Mouse (Mus musculus): ENCODE data around the gene 2010109A12Rik. TPM values are rescaled to one million over a fixed set of nuclear protein-coding genes. Genes with fewer than 3 reads are reported as not detected.

2010109A12Rik gene
- total RNA-seq (2015; ENCODE audit: low replicate concordance): not detected in 2 replicates
- total RNA-seq (2017; ENCODE audit: low replicate concordance): 1.8 TPM in 1 of 2 replicates, not detected in the other

- ATAC-seq (replicated peaks; ENCODE audit: low FRiP score, poor library complexity, severe bottlenecking): peak; percentile 95
These were observed at the start of gene 2010109A12Rik, which contains the start of gene Ccni for GRCm38 (mm10) chr5:93206109-93207005. 2010109A12Rik (plus strand) TSS chr5:93206518. Ccni (minus strand) TSS chr5:93206495.

GRCm38 (mm10) chr5:93163541-93163940, 42.8 kb upstream of the 2010109A12Rik start:
- ATAC-seq (replicated peaks; ENCODE audit: low FRiP score, poor library complexity, severe bottlenecking): no peak

- no peak for ATAC-seq (replicated peaks; ENCODE audit: low FRiP score, poor library complexity, severe bottlenecking)
These were observed 38.3 kb upstream of the 2010109A12Rik start for GRCm38 (mm10) chr5:93167919-93168516.

GRCm38 (mm10) chr5:93168654-93169053, 37.7 kb upstream of the 2010109A12Rik start:
- ATAC-seq (replicated peaks; ENCODE audit: low FRiP score, poor library complexity, severe bottlenecking): no peak

- ATAC-seq (replicated peaks; ENCODE audit: low FRiP score, poor library complexity, severe bottlenecking): no peak
These were observed 34.9 kb upstream of the 2010109A12Rik start for GRCm38 (mm10) chr5:93171420-93171819.

- ATAC-seq (replicated peaks; ENCODE audit: low FRiP score, poor library complexity, severe bottlenecking): no peak
These were observed 33.8 kb upstream of the 2010109A12Rik start for GRCm38 (mm10) chr5:93172536-93172935.

- ATAC-seq (replicated peaks; ENCODE audit: low FRiP score, poor library complexity, severe bottlenecking): no peak
These were observed 31.6 kb upstream of the 2010109A12Rik start for GRCm38 (mm10) chr5:93174675-93175074.

GRCm38 (mm10) chr5:93178616-93179015, 27.7 kb upstream of the 2010109A12Rik start:
- ATAC-seq (replicated peaks; ENCODE audit: low FRiP score, poor library complexity, severe bottlenecking): no peak

- 0 out of 2 replicates have a peak, but pooled peaks have one; percentile 48 for ATAC-seq (replicated peaks; ENCODE audit: low FRiP score, poor library complexity, severe bottlenecking)
These were observed 26.1 kb upstream of the 2010109A12Rik start for GRCm38 (mm10) chr5:93180252-93180651.

GRCm38 (mm10) chr5:93183311-93183710, 23.0 kb upstream of the 2010109A12Rik start:
- no peak for ATAC-seq (replicated peaks; ENCODE audit: low FRiP score, poor library complexity, severe bottlenecking)

GRCm38 (mm10) chr5:93184548-93184947, 21.8 kb upstream of the 2010109A12Rik start:
- ATAC-seq (replicated peaks; ENCODE audit: low FRiP score, poor library complexity, severe bottlenecking): no peak

- no peak for ATAC-seq (replicated peaks; ENCODE audit: low FRiP score, poor library complexity, severe bottlenecking)
These were observed 16.7 kb upstream of the 2010109A12Rik start for GRCm38 (mm10) chr5:93189607-93190006.

- ATAC-seq (replicated peaks; ENCODE audit: low FRiP score, poor library complexity, severe bottlenecking): no peak
These were observed 15.9 kb upstream of the 2010109A12Rik start for GRCm38 (mm10) chr5:93190428-93190827.

- no peak for ATAC-seq (replicated peaks; ENCODE audit: low FRiP score, poor library complexity, severe bottlenecking)
These were observed 8.1 kb upstream of the 2010109A12Rik start for GRCm38 (mm10) chr5:93198232-93198631.

GRCm38 (mm10) chr5:93201181-93201580, 5.1 kb upstream of the 2010109A12Rik start:
- no peak for ATAC-seq (replicated peaks; ENCODE audit: low FRiP score, poor library complexity, severe bottlenecking)

- ATAC-seq (replicated peaks; ENCODE audit: low FRiP score, poor library complexity, severe bottlenecking): peak; percentile 55
These were observed 778 bp upstream of the 2010109A12Rik start for GRCm38 (mm10) chr5:93205371-93206108.

- ATAC-seq (replicated peaks; ENCODE audit: low FRiP score, poor library complexity, severe bottlenecking): peak; percentile 17
These were observed 659 bp downstream of the 2010109A12Rik start for GRCm38 (mm10) chr5:93207006-93207348.

- no peak for ATAC-seq (replicated peaks; ENCODE audit: low FRiP score, poor library complexity, severe bottlenecking)
These were observed 1.2 kb downstream of the 2010109A12Rik start for GRCm38 (mm10) chr5:93207555-93207954.

- ATAC-seq (replicated peaks; ENCODE audit: low FRiP score, poor library complexity, severe bottlenecking): no peak
These were observed 12.1 kb downstream of the 2010109A12Rik start for GRCm38 (mm10) chr5:93218375-93218774.

- ATAC-seq (replicated peaks; ENCODE audit: low FRiP score, poor library complexity, severe bottlenecking): no peak
These were observed 15.3 kb downstream of the 2010109A12Rik start for GRCm38 (mm10) chr5:93221661-93222060.

All from erythroid progenitor cell, adult 5-6 weeks (primary cell).